Mouse (Mus musculus): Measurements from ENCODE around the gene Lrch3. TPM values are rescaled to one million over a fixed set of nuclear protein-coding genes. Genes with fewer than 3 reads are reported as not detected.

The Lrch3 gene
- total and polyA plus RNA-seq, 2 experiments from 2014 or later: 11.2 to 22.8 TPM

DNA sequence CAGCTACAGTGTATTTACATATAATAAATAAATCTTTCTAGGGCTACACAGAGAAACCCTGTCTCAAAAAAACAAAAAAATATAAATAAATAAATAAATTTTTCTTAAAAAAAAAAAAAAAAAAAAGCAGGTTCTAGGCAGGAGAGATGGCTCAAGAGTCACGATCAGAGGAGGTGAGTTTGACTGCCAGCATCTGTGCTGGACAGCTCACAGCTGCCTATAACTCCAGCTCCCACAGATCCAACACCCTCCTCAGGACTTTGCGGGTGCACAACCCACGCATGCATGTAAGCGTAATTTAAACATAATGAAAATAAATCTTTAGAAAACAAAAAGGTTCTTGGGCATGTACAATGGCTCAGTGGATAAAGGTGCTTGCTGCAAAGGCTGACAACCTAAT, 122.1 kb downstream of the Lrch3 start:
- Histone ChIP-seq H3K4me2 (ENCODE audit: low read depth, low read length) (no peak overlapping the region), H3K9ac (replicated peaks; ENCODE audit: low read depth, low read length) (no peak overlapping the region), H3K4me1 (ENCODE audit: control insufficient read depth, insufficient read depth) (no peaks in the 10 kb centered on the region), H3K4me3 (ENCODE audit: low read depth, low read length) (no peak overlapping the region), H3K9me3 (replicated peaks; ENCODE audit: control insufficient read depth, low read length) (no peaks in the 10 kb centered on the region), H3K27ac (ENCODE audit: low read depth) (no peak overlapping the region), H3K36me3 (replicated peaks; ENCODE audit: control insufficient read depth, insufficient read depth, low read length) (no peaks in the 10 kb centered on the region), H3K27me3 (ENCODE audit: control insufficient read depth, insufficient read depth, low read length) (no peaks in the 10 kb centered on the region)
- ATAC-seq (ENCODE audit: insufficient read depth, low read depth) (no peak), DNase-seq (ENCODE audit: low spot score) (no peak)
- WGBS: 65% methylated on average over 4 of the region's 4 CpGs
- TF ChIP-seq CTCF (IDR thresholded peaks at IDR 0.05; ENCODE audit: low read depth): no peak
- TF ChIP-seq EP300 (IDR thresholded peaks at IDR 0.05; ENCODE audit: low read depth): no peak

DNA sequence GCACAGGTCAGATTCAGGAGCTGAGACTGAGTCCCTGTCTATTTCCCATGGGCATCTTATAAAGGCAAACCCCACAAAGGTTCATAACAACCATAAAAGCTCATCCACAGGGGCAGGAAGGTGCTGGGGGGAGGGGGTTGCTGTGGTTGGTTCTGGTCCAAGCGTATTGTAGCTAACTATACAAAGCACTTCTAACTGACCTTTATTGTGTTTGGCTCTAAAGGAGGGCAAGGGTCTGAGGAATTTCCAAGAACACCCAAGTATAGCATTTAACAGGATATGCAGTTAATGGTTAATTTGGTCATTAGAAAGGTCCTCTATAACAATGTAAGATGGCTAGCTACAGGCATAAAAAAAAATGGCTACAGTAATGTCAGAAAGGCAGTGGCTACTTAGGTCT, 128.8 kb downstream of the Lrch3 start:
- H3K27me3 ChIP-seq (ENCODE audit: control insufficient read depth, insufficient read depth, low read length): no peaks in the 10 kb centered on the region
- H3K27ac ChIP-seq (ENCODE audit: low read depth): peak overlapping the region; percentile 53
- no peak overlapping the region for H3K4me2 ChIP-seq (ENCODE audit: low read depth, low read length)
- no peak overlapping the region for H3K9ac ChIP-seq (replicated peaks; ENCODE audit: low read depth, low read length)
- 75% methylated on average over 1 of the region's 1 CpGs for WGBS
- no peaks in the 10 kb centered on the region for H3K36me3 ChIP-seq (replicated peaks; ENCODE audit: control insufficient read depth, insufficient read depth, low read length)
- no peaks in the 10 kb centered on the region for H3K4me1 ChIP-seq (ENCODE audit: control insufficient read depth, insufficient read depth)
- DNase-seq (ENCODE audit: low spot score): no peak
- TF ChIP-seq CTCF (IDR thresholded peaks at IDR 0.05; ENCODE audit: low read depth): no peak
- no peak for TF ChIP-seq EP300 (IDR thresholded peaks at IDR 0.05; ENCODE audit: low read depth)
- no peak overlapping the region for H3K4me3 ChIP-seq (ENCODE audit: low read depth, low read length)
- ATAC-seq (ENCODE audit: insufficient read depth, low read depth): no peak
- H3K9me3 ChIP-seq (replicated peaks; ENCODE audit: control insufficient read depth, low read length): no peaks in the 10 kb centered on the region

DNA sequence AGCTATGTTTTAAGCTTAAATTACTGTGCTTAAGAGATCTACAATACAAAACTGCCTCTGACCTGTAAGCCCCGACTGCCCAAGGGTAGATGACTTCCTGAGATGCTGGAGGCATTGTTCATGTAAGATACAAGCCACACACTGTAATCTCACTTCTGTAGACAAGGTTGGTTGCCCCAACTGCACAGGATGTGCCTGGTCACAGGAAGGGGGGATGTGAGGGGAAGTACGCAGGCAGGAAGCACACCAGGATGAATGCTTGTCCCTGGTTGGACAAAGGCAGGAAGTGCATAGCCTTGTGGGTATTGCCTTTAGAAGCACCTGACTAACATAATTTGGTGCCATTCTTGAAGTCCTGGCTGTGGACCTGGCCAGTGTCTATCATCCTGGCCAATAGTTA, 129.4 kb downstream of the Lrch3 start:
- no peak overlapping the region for H3K9ac ChIP-seq (replicated peaks; ENCODE audit: low read depth, low read length)
- no peaks in the 10 kb centered on the region for H3K27me3 ChIP-seq (ENCODE audit: control insufficient read depth, insufficient read depth, low read length)
- peak; percentile 13 for DNase-seq (ENCODE audit: low spot score)
- peak; percentile 72 for ATAC-seq (ENCODE audit: insufficient read depth, low read depth)
- no peak overlapping the region for H3K4me3 ChIP-seq (ENCODE audit: low read depth, low read length)
- no peaks in the 10 kb centered on the region for H3K36me3 ChIP-seq (replicated peaks; ENCODE audit: control insufficient read depth, insufficient read depth, low read length)
- no peaks in the 10 kb centered on the region for H3K4me1 ChIP-seq (ENCODE audit: control insufficient read depth, insufficient read depth)
- 66% methylated on average over 2 of the region's 2 CpGs for WGBS
- TF ChIP-seq EP300 (IDR thresholded peaks at IDR 0.05; ENCODE audit: low read depth) (no peak), CTCF (IDR thresholded peaks at IDR 0.05; ENCODE audit: low read depth) (no peak)
- no peak overlapping the region for H3K4me2 ChIP-seq (ENCODE audit: low read depth, low read length)
- H3K9me3 ChIP-seq (replicated peaks; ENCODE audit: control insufficient read depth, low read length): no peaks in the 10 kb centered on the region
- peak overlapping the region; percentile 53 for H3K27ac ChIP-seq (ENCODE audit: low read depth)

DNA sequence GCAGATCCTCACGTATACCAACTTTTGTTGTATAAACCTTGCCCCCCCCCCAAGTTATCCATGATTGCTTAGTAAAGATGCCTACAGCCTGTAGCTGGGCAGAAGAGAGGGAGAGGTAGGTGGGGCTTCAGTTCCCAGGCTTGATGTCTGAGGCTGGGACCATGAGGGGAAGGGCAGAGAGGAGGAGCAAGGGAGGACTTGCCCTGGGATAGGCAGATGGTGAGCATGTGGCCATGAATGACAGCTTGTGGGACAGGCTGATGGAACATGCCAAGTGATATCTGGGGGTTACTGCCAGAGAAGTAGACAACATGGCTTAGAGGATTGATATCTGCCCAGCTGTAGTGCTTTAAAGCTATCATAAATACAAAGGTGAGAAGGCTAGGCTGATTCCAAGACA, 134.1 kb downstream of the Lrch3 start:
- Histone ChIP-seq H3K27me3 (ENCODE audit: control insufficient read depth, insufficient read depth, low read length) (no peaks in the 10 kb centered on the region), H3K4me3 (ENCODE audit: low read depth, low read length) (no peak overlapping the region), H3K4me1 (ENCODE audit: control insufficient read depth, insufficient read depth) (no peaks in the 10 kb centered on the region), H3K27ac (ENCODE audit: low read depth) (no peak overlapping the region), H3K36me3 (replicated peaks; ENCODE audit: control insufficient read depth, insufficient read depth, low read length) (no peaks in the 10 kb centered on the region), H3K9ac (replicated peaks; ENCODE audit: low read depth, low read length) (no peak overlapping the region), H3K4me2 (ENCODE audit: low read depth, low read length) (no peak overlapping the region), H3K9me3 (replicated peaks; ENCODE audit: control insufficient read depth, low read length) (no peaks in the 10 kb centered on the region)
- DNase-seq (ENCODE audit: low spot score) (no peak), ATAC-seq (ENCODE audit: insufficient read depth, low read depth) (no peak)
- TF ChIP-seq EP300 (IDR thresholded peaks at IDR 0.05; ENCODE audit: low read depth): no peak
- TF ChIP-seq CTCF (IDR thresholded peaks at IDR 0.05; ENCODE audit: low read depth): no peak
- 91% methylated on average over 1 of the region's 1 CpGs for WGBS

- H3K36me3 ChIP-seq (replicated peaks; ENCODE audit: control insufficient read depth, insufficient read depth, low read length): no peaks in the 10 kb centered on the region
- H3K9ac ChIP-seq (replicated peaks; ENCODE audit: low read depth, low read length): no peak overlapping the region
- H3K4me1 ChIP-seq (ENCODE audit: control insufficient read depth, insufficient read depth): no peaks in the 10 kb centered on the region
- TF ChIP-seq EP300 (IDR thresholded peaks at IDR 0.05; ENCODE audit: low read depth) (no peak), CTCF (IDR thresholded peaks at IDR 0.05; ENCODE audit: low read depth) (no peak)
- no peaks in the 10 kb centered on the region for H3K9me3 ChIP-seq (replicated peaks; ENCODE audit: control insufficient read depth, low read length)
- H3K4me2 ChIP-seq (ENCODE audit: low read depth, low read length): no peak overlapping the region
- ATAC-seq (ENCODE audit: insufficient read depth, low read depth) (no peak), DNase-seq (ENCODE audit: low spot score) (no peak)
- H3K4me3 ChIP-seq (ENCODE audit: low read depth, low read length): no peak overlapping the region
- WGBS: 64% methylated on average over 2 of the region's 2 CpGs
- no peaks in the 10 kb centered on the region for H3K27me3 ChIP-seq (ENCODE audit: control insufficient read depth, insufficient read depth, low read length)
- H3K27ac ChIP-seq (ENCODE audit: low read depth): no peak overlapping the region
These were observed 134.8 kb downstream of the Lrch3 start for GRCm38 (mm10) chr16:33048686-33049085.

DNA sequence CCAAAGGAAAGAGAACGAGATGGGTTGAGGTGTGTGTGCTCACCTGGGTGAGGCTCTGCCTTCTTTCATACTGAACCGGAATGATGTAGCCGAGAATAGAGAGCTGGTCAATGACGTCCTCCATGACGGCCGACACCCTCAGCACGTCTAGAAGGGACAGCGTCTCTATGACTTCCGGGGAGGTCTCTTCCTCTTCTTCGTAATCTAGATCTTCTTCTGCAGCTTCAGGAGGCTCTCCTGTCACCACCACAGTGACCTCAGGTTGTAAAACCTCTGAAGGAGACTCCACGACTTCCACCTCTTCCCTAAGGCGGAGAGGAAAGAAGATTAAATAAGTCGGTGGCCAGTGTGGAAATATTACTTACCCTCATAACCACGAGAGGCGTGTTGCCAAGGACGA, 135.9 kb downstream of the Lrch3 start:
- no peak overlapping the region for H3K27ac ChIP-seq (ENCODE audit: low read depth)
- no peak for TF ChIP-seq CTCF (IDR thresholded peaks at IDR 0.05; ENCODE audit: low read depth)
- no peak for TF ChIP-seq EP300 (IDR thresholded peaks at IDR 0.05; ENCODE audit: low read depth)
- no peaks in the 10 kb centered on the region for H3K36me3 ChIP-seq (replicated peaks; ENCODE audit: control insufficient read depth, insufficient read depth, low read length)
- H3K4me2 ChIP-seq (ENCODE audit: low read depth, low read length): no peak overlapping the region
- no peaks in the 10 kb centered on the region for H3K4me1 ChIP-seq (ENCODE audit: control insufficient read depth, insufficient read depth)
- no peak for DNase-seq (ENCODE audit: low spot score)
- 81% methylated on average over 16 of the region's 16 CpGs for WGBS
- ATAC-seq (ENCODE audit: insufficient read depth, low read depth): no peak
- no peaks in the 10 kb centered on the region for H3K9me3 ChIP-seq (replicated peaks; ENCODE audit: control insufficient read depth, low read length)
- H3K27me3 ChIP-seq (ENCODE audit: control insufficient read depth, insufficient read depth, low read length): no peaks in the 10 kb centered on the region
- no peak overlapping the region for H3K9ac ChIP-seq (replicated peaks; ENCODE audit: low read depth, low read length)
- no peak overlapping the region for H3K4me3 ChIP-seq (ENCODE audit: low read depth, low read length)

Data from heart, postnatal 0 days (tissue).